Mouse (Mus musculus) neural tube, embryonic 13.5 days (tissue): ENCODE data around the gene Cul1. TPM values are rescaled to one million over a fixed set of nuclear protein-coding genes. Genes with fewer than 3 reads are reported as not detected.

Source experiments
- ATAC-seq: fragments of 200-750 bp; cut with Nextera tagmentation; 2 replicates; pipeline ENCODE4 v1.8.0; 2017; ENCODE audit warnings: low read depth, mild to moderate bottlenecking, moderate TSS enrichment, moderate library complexity
- H3K27ac ChIP-seq: fragments of 300-500 bp; sonication (generic); replicated peaks from 2 replicates; pipeline ENCODE4 v1.5.1; 2015; ENCODE audit warnings: moderate library complexity, mild to moderate bottlenecking, inconsistent platforms
- H3K27me3 ChIP-seq: fragments of 300-500 bp; sonication (generic); 2 replicates; pipeline ENCODE4 v1.6.1; 2015; ENCODE audit warnings: mild to moderate bottlenecking, inconsistent platforms
- H3K36me3 ChIP-seq: fragments of 300-500 bp; sonication (generic); 2 replicates; pipeline ENCODE4 v1.6.1; 2015; ENCODE audit warnings: mild to moderate bottlenecking, inconsistent platforms
- H3K4me1 ChIP-seq: fragments of 300-500 bp; sonication (generic); replicated peaks from 2 replicates; pipeline ENCODE4 v1.6.1; 2015; ENCODE audit warnings: inconsistent platforms
- H3K4me2 ChIP-seq: fragments of 300-500 bp; sonication (generic); 2 replicates; pipeline ENCODE4 v1.6.1; 2015; ENCODE audit warnings: inconsistent platforms, mild to moderate bottlenecking, moderate library complexity
- H3K4me3 ChIP-seq: fragments of 300-500 bp; sonication (generic); 2 replicates; pipeline ENCODE4 v1.5.1; 2015; ENCODE audit warnings: mild to moderate bottlenecking, inconsistent platforms
- H3K9ac ChIP-seq: fragments of 300-500 bp; sonication (generic); 2 replicates; pipeline ENCODE4 v1.6.1; 2015; ENCODE audit warnings: moderate library complexity, mild to moderate bottlenecking, inconsistent platforms
- H3K9me3 ChIP-seq: fragments of 300-500 bp; sonication (generic); 2 replicates; pipeline ENCODE4 v1.6.1; 2016; ENCODE audit warnings: inconsistent platforms
- WGBS: fragments of 180-500 bp; shearing (Covaris S2); methylation state at CpG from one replicate; pipeline ENCODE4 v1.1.7; 2015; 5-methylcytosine and 5-hydroxymethylcytosine counted together
- polyA plus RNA-seq: library from polyadenylated mRNA; unstranded; fragments of >200 nt; fragmentation: Nextera tagmentation; extraction: Ambion mirVana; gene quantifications from 2 replicates; pipeline ENCODE4 v1.2.1, GENCODE M21; 2015

The Cul1 gene
- polyA plus RNA-seq, 1 experiment from 2014 or later, result 116 TPM

DNA sequence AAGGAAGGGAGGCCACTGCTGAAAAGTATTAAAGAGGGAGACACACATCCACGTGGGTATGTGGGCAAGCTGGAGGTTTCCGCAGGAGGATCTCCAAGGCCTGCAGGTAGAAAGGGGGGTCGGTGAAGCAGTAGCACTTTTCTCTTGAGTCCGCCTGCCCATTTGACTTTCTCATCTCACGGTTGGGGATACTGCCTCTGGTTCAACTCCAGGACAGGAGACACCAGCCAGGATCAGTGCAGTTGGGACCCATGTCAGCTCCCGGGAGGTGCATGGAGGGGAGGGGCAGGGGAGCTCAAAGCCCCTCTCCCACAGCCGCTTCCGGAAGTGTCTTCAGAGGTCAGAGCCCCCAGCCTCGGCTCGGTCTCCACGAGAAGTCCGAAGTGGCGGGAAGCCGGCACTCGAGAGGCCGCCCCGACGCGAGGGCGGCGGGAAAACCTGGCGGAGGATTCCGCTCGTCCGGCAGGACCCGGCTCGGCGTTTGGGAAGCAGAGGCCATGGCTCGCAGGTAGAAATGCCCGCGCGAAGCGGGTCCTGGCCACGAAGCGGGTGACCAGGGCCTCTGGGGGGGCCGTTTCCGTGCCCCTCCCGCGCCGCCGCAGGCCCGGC lies 428 bp downstream of the Cul1 start:
- Histone ChIP-seq H3K36me3 (no peaks in the 10 kb centered on the region), H3K4me2 (peak overlapping the region; percentile 78), H3K9ac (peak overlapping the region; percentile 99), H3K4me3 (peak overlapping the region; percentile 98), H3K27ac (peak overlapping the region; percentile 98), H3K27me3 (no peaks in the 10 kb centered on the region), H3K4me1 (peaks cover 32% of the 10 kb centered on the region), H3K9me3 (no peaks in the 10 kb centered on the region)
- peak; percentile 65 for ATAC-seq
- under 1% methylated on average over 42 of the region's 42 CpGs for WGBS

DNA sequence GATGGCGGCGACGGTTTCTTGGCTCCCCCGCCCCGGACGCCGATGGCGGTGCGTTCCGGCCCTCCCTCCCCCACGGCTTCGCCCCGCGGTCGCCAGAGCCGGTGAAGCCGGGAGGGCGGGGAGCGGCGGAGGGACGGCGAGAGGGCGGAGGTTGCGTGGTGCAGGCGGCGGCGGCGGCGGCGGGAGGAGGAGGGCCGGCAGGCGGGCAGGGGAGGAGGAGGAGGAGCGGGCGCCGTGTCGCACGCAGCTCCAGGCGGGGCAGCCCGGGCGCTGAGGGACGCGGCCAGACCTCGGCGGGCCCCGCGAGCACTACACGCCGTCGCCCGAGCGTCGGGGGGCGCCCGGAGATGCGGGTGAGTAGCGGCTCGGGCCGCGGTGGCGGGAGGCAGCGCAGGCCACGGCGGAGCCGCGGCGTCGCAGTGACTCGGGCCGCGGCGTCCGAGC lies 955 bp downstream of the Cul1 start:
- Histone ChIP-seq H3K27me3 (no peaks in the 10 kb centered on the region), H3K27ac (peak overlapping the region; percentile 98), H3K36me3 (no peaks in the 10 kb centered on the region), H3K9ac (peak overlapping the region; percentile 99), H3K4me2 (peak overlapping the region; percentile 78), H3K9me3 (no peaks in the 10 kb centered on the region), H3K4me1 (peaks cover 32% of the 10 kb centered on the region), H3K4me3 (peak overlapping the region; percentile 98)
- ATAC-seq, result peak; percentile 94
- 1% methylated on average over 47 of the region's 72 CpGs for WGBS

DNA sequence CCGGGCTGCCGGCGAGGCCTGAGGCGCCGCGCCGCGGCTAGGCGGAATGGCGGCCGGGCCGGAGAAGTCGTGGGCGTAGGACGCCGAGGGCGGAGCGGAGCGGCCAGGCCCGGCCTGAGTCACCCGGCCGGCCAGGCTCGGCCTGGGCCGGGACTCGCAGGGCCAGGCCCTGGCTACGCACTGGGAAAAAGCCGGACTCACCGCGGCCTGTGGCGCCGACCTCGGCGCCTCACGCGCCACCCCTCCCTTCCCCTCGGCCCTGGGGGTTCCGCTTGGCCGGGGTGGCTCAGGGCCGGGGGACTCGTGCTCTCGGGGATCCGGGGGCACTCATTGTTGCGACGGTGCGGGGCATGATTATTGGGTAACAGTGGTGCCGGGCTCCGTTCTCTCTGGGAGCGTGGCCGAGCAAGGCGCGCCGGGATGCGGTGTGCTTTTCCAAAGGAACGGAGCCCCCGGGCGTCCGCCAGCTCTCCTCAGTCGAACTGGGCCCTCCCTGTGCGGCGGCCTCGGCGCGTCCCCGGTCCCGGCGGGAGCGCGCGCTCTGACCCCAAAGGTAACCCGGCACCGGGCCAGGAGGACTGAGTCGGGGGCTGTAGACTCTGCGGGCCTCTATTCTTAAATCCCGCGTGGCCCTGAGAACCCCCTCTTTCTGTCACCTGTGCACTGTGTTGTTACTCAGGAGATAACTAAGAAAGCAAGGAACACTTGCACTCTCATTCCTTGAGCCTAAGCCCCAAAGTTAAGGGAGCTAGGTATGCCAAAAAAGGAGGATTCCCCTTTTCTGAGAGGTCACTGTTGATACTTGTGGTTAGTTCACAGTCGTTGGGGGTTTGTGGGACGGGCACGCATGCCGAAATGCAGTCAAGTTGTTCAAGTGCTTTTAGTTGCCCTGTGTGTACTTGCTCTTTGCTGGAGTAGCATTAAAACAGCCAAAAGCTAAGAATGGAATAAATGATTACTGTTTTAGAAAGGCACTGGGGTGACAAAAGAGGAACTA lies 1.7 kb downstream of the Cul1 start:
- Histone ChIP-seq H3K4me3 (peak overlapping the region; percentile 98), H3K9me3 (no peaks in the 10 kb centered on the region), H3K27me3 (no peaks in the 10 kb centered on the region), H3K9ac (peak overlapping the region; percentile 99), H3K4me2 (peak overlapping the region; percentile 78), H3K4me1 (peaks cover 32% of the 10 kb centered on the region), H3K27ac (peak overlapping the region; percentile 98), H3K36me3 (no peaks in the 10 kb centered on the region)
- under 1% methylated on average over 79 of the region's 79 CpGs for WGBS
- peak; percentile 82 for ATAC-seq

DNA sequence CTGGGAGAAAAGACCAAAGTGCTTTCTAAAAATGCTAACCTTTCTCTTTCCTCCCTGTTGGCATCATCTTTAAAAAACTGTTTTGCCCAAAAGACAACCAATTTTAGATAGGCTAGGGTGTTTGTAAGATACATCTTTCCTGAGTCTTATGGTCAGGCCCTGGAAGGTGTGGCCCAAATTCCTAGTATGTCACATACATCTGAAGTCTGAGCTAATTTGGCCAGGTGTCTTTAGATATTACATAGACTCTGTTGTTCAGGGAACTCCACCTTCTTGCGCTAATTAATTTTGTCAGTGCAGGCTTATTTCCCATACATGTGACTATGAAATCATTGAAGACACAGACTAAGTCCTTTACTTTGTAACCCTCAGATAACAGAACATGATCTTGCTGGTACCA lies 2.6 kb downstream of the Cul1 start:
- 95% methylated on average over 1 of the region's 1 CpGs for WGBS
- H3K27ac ChIP-seq, result no peak overlapping the region

DNA sequence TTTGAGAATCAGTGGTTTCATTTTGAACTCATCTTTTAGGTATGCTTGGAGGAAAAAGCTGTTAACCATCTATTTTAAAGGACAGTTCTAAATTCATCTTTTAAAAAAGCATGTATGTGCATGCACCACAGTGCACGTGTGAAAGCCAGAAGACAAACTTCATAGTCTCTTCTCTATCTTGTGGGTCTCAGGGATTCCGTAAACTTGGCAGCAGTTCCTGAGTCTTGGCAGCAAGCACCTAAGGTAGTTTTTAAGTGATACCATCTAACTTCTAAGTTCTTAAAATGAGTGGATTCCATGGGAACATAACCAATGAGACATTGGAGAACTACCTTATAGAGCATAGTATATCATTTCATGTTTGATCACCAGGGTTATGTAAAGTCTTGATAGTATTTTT lies 3.7 kb downstream of the Cul1 start:
- WGBS, result 80% methylated on average over 2 of the region's 2 CpGs
- H3K27me3 ChIP-seq, result no peaks in the 10 kb centered on the region

More for the DNA sequence above, 2.6 kb downstream of the Cul1 start:
- H3K27me3 ChIP-seq, result no peaks in the 10 kb centered on the region
- peak overlapping the region; percentile 98 for H3K4me3 ChIP-seq
- no peaks in the 10 kb centered on the region for H3K9me3 ChIP-seq
- H3K4me2 ChIP-seq, result peak overlapping the region; percentile 78
- peaks cover 32% of the 10 kb centered on the region for H3K4me1 ChIP-seq
- H3K9ac ChIP-seq, result peak overlapping the region; percentile 99
- H3K36me3 ChIP-seq, result no peaks in the 10 kb centered on the region
- no peak for ATAC-seq

DNA sequence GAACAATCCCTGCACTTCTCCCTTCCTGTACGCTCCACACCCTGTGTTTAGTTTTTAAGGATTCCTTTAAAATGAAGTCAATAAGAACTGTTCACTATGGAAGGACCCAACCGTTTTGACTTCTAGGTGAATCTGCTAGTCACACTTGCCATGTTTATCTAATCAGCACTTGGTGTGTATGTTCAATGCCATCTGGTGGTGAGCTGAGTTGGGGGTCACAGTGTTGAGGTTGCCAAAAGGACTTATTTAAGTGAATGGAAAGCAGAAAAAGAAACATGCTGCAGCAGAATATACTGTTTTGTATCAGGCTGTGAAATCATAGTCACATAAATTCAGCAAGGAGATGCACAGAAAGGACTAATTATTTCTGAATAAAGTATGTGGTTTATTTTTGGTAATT lies 12.2 kb downstream of the Cul1 start:
- 81% methylated on average over 2 of the region's 2 CpGs for WGBS
- Histone ChIP-seq H3K27me3 (no peaks in the 10 kb centered on the region), H3K9ac (no peak overlapping the region), H3K27ac (no peak overlapping the region), H3K4me3 (no peak overlapping the region), H3K4me1 (0 out of 2 replicates have a peak, but pooled peaks cover 4% of the 10 kb centered on the region), H3K36me3 (peaks cover 6% of the 10 kb centered on the region; the same call in 1 of the 2 replicates), H3K9me3 (no peaks in the 10 kb centered on the region), H3K4me2 (no peak overlapping the region)
- ATAC-seq, result no peak

More for the DNA sequence above, 3.7 kb downstream of the Cul1 start:
- Histone ChIP-seq H3K4me3 (no peak overlapping the region), H3K27ac (no peak overlapping the region), H3K4me2 (no peak overlapping the region), H3K36me3 (no peaks in the 10 kb centered on the region), H3K9me3 (no peaks in the 10 kb centered on the region), H3K4me1 (peaks cover 36% of the 10 kb centered on the region), H3K9ac (no peak overlapping the region)
- ATAC-seq, result no peak

DNA sequence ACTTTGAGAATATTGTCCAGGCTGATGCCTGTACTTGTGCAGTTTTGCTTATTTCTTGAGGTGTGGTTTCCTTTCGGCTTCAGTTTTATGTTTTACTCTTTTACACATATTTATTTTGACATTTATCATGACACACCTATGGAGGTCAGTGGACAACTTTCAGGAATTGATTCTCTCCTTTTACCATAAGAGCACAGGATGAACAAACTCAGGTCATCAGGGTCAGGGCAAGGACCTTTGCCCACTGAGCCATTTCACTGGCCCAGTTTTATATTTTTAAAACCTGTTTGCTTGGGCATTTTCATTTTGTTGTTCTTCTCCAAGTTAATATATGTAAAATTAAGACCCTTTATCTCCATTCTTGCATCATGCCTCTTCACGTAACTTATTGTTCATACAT lies 13.3 kb downstream of the Cul1 start:
- WGBS, result 98% methylated on average over 2 of the region's 2 CpGs
- Histone ChIP-seq H3K36me3 (peaks cover 6% of the 10 kb centered on the region; the same call in 1 of the 2 replicates), H3K4me3 (no peak overlapping the region), H3K27ac (no peak overlapping the region), H3K4me1 (no peaks in the 10 kb centered on the region), H3K9me3 (no peaks in the 10 kb centered on the region), H3K9ac (no peak overlapping the region), H3K4me2 (no peak overlapping the region), H3K27me3 (no peaks in the 10 kb centered on the region)
- no peak for ATAC-seq

DNA sequence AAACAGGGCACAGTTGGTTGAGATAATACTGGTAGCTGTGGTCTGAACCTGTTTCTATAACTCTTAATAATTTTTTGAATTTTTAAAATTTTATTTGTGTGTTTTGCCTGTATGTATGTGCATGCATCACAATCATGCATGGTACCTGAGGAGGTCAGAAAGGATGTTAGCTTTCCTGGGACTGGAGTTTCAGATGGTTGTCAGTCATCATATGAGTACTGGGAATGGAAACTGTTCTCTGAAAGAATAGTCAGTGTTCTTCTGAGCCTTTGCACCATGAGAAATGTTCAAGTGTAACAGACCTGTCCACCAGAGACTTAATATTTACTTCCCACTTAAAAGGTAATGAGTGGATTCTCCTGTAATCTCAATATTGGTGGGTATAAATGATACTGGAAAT lies 13.9 kb downstream of the Cul1 start:
- no peak overlapping the region for H3K9ac ChIP-seq
- no peak overlapping the region for H3K4me3 ChIP-seq
- peaks cover 6% of the 10 kb centered on the region; the same call in 1 of the 2 replicates for H3K36me3 ChIP-seq
- no peak overlapping the region for H3K4me2 ChIP-seq
- H3K27ac ChIP-seq, result no peak overlapping the region
- H3K4me1 ChIP-seq, result no peaks in the 10 kb centered on the region
- H3K27me3 ChIP-seq, result no peaks in the 10 kb centered on the region
- no peak for ATAC-seq
- no peaks in the 10 kb centered on the region for H3K9me3 ChIP-seq

DNA sequence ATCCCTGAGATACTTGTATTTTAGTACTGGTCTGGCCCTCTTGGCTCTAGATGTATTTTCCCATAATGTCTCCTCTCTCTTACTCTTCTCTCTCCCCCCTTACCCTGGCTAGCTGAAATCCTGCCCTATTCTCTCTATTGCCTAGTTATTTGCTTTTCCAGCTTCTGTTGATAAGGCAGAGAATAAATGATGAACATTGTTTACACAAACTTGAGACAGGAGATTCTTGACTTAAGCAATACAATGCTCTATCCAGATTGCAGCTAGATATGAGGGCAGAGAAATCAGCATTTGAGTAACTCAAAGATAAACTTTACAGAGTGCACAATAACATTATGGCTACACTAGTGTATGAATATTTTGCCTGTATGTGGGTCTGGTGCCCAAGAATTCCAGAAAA lies 16.6 kb downstream of the Cul1 start:
- Histone ChIP-seq H3K4me1 (no peaks in the 10 kb centered on the region), H3K9ac (no peak overlapping the region), H3K36me3 (peaks cover 6% of the 10 kb centered on the region; the same call in 1 of the 2 replicates), H3K4me2 (no peak overlapping the region), H3K4me3 (no peak overlapping the region), H3K27me3 (no peaks in the 10 kb centered on the region), H3K9me3 (no peaks in the 10 kb centered on the region), H3K27ac (no peak overlapping the region)
- ATAC-seq, result no peak

DNA sequence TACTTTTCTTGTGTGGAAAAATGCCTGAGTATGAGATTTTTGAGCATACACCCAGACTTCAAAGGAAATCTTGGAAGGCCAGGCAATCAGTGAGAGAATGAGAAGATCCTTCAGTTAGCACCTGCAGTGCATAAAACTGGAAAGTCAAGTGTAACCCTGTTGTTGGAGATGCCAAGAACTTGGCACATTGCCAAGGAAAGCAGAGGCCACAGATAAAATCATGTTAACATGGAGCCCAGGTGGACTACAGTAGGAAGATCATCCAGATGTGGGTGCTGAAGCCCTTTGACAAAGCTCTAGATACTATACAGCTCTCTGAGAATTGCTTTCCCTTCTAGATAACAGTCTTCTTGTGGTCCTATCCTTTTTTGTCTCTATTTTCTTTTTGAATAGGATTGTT lies 19.2 kb downstream of the Cul1 start:
- no peak overlapping the region for H3K4me3 ChIP-seq

DNA sequence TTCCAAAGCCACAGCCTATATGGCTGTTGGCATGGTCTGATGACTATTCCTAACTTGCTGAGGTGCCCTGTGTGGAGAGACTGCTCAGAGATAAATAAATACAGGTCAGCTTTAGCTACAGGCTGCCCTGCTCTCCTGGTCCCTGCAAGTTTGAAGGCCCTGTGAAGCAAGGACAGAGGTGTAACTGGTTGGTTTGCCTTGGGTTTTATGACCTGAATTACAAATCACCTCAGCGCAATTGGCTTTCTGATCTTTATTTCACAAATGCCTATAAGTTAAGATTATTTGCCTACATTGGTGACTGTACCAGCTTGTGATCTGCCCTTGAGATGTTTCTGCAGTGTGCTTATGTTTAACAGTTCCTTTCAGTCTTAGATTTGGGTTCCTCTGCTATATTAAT lies 28.8 kb downstream of the Cul1 start:
- no peak overlapping the region for H3K4me2 ChIP-seq
- no peak overlapping the region for H3K27ac ChIP-seq
- H3K4me3 ChIP-seq, result no peak overlapping the region
- H3K9ac ChIP-seq, result no peak overlapping the region
- 100% methylated on average over 1 of the region's 1 CpGs for WGBS
- no peaks in the 10 kb centered on the region for H3K4me1 ChIP-seq
- H3K36me3 ChIP-seq, result peaks cover 3% of the 10 kb centered on the region; the same call in 1 of the 2 replicates
- no peak for ATAC-seq
- H3K27me3 ChIP-seq, result no peaks in the 10 kb centered on the region
- H3K9me3 ChIP-seq, result no peaks in the 10 kb centered on the region

More for the DNA sequence above, 19.2 kb downstream of the Cul1 start:
- Histone ChIP-seq H3K9me3 (no peaks in the 10 kb centered on the region), H3K27ac (no peak overlapping the region), H3K36me3 (peaks cover 6% of the 10 kb centered on the region; the same call in 1 of the 2 replicates), H3K27me3 (no peaks in the 10 kb centered on the region), H3K4me2 (no peak overlapping the region), H3K9ac (no peak overlapping the region), H3K4me1 (no peaks in the 10 kb centered on the region)
- ATAC-seq, result no peak

DNA sequence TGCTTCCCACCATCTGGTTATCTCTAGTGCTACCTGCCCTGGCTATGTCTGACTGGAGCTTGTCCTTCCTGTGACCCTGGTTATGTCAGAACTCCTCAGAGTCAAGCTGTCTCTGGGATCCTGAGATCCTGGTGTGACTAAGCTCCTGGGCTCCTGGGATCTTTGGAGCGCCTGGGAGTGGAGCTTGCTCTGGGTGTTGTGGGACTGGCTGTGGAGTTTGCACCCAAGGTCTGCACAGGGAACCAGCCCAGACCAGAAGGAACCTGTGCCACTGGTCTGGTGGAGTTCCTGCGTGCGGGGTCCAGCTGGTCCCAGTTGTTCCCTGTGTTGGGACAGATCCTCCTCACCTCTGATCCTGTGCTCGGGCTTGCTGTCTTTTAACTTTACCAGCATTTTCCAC lies 41.4 kb downstream of the Cul1 start:
- Histone ChIP-seq H3K4me1 (no peaks in the 10 kb centered on the region), H3K36me3 (0 out of 2 replicates have a peak, but pooled peaks cover 3% of the 10 kb centered on the region), H3K27ac (no peak overlapping the region), H3K9ac (no peak overlapping the region), H3K4me3 (no peak overlapping the region), H3K9me3 (no peaks in the 10 kb centered on the region), H3K4me2 (no peak overlapping the region), H3K27me3 (no peaks in the 10 kb centered on the region)
- no peak for ATAC-seq
- 92% methylated on average over 4 of the region's 4 CpGs for WGBS
